Mouse (Mus musculus) CD4-positive helper T cell, adult 2 months (primary cell): ENCODE measurements around the gene Cdkn2aip.
A peak's percentile ranks its signal among the peaks of the same experiment; 100 is the strongest.

Experiments
- DNase-seq: peaks from one replicate; pipeline ENCODE4 v3.0.0-alpha.2; 2012; ENCODE audit warnings: low read depth, missing footprints, low spot score

Gene Cdkn2aip

DNA sequence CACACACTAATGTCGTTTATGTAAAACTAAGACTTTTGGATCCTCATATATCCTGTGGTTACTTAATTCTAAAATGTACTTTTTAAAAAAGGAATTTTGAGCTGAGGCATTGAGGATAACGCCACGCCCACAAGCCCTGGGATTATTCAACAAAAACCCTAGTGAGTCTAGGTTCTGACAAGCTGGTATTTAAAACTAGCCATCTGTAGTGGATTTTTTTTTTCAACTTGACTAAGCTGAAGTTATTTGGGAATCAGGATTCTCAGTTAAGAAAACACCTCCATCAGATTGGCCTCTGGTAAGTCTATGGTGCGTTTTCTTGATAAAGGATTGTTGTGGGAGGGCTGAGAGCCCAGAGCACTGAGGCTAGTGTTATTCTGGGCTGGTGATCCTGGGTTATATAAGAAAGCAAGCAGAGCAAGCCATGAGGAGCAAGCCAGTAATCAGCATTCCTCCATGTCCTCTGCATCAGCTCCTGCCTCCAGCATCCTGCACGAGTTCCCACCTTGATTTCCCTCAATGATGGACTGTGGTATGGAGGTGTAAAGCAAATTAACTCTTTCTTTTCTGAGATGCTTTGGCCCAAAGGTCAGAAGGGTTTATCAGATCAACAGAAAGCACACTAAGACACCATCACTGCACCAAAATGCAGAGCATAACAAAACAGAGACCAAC lies 18.2 kb downstream of the Cdkn2aip start:
- DNase-seq: no peak

DNA sequence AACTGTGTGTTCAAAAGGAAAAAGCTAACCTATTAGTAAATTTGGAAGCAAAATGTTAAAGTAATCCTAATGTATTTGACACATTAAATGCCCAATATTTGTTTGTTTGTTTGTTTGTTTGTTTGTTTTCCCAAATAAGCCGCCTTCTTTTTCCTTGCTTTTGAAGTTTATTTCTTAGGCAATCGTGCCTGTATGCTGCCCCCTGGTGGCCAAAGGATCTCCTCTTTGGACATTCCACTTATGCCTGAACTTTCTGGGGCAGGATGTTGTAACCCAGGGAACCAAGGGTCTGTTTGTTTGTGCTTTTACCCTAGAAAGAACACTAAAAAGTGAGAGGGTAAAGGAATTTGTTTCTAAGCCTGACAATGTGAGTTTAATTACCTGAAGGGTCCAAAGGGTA lies 20.6 kb downstream of the Cdkn2aip start:
- peak; percentile 65 for DNase-seq

DNA sequence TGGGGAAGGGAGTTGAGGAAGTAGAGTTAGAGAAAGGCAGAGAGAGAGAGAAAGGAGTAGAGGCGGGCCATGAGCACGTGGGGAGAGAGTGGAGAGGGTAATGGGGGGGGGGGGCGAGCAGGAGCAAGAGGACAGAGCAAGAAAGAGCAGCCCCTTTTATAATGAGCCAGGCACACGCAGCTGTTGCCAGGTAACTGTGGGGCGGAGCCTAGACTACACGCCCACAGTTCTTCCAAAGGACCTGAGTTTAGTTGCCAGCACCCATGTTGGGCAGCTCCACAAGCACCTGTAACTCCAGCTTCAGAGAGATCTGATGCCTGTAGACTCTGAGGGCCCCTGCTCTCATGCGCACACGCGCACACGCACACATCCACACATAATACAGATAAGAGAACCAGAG lies 21.9 kb downstream of the Cdkn2aip start:
- DNase-seq: no peak

DNA sequence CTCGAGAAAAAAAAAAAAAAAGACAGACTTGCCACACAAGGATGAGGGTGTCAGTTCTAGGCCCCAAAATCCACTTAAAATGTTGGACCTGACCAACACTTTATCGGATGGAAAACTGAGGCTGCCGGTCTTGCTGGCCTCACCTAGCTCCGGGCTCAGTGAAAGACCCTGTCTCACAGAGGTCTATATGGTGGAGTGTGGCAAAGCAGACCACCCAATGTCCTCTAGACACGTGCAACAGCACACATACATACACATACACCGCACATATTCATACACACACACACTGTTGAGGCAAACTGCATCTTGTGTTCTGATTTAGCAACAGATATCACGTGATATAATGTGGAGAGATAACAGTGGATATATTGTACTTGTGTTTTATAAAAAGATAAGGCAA lies 22.4 kb downstream of the Cdkn2aip start:
- no peak for DNase-seq

DNA sequence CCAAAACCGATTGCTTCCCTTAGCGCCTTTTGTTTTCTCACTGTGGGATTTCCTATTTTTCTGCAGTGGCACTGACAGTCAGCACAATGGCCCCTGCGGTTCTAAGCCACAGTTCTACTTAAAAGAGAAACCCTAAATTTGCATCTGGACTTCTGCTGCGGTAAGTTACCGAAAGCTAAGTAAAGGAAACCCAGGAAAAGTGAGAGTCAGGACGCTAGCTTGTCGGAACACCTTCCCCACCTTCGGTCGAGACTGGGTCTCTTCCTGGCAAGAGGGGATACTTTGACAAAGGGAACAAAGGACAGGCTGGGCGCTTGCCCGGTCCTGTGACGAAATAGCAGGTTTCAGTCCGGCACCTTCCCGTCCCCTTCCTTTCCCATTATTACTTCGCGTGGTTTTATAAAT lies 23.1 kb downstream of the Cdkn2aip start:
- no peak for DNase-seq

DNA sequence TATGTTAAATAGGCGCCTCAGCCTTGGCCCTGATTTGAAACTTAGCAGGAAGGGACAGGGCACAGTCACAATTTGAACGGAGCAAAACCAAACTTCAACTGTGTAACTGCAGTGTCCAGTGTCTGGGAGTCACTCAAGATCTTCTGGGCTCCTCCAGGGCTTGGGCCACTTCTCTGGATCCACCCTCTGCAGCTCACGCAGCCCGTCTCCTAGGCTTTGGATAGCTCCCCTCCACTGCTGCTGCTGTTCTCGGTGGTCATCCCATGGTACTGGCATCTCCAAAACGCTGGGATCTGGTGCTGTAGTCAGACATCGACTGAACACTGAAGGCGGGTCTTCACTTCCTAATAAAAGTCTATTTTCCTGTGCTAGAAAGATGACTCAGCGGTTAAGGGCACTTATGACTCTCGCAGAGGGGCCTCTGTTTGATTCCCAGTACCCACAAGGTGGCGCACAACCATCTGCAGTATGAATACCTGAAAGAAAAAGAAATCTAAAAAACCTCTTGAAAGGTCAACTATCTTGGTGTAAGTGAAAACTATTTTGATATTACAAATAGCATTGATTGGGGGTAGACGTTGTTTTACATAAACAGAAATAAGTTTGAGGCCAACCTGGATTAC lies 23.9 kb downstream of the Cdkn2aip start:
- DNase-seq: peak; percentile 45

DNA sequence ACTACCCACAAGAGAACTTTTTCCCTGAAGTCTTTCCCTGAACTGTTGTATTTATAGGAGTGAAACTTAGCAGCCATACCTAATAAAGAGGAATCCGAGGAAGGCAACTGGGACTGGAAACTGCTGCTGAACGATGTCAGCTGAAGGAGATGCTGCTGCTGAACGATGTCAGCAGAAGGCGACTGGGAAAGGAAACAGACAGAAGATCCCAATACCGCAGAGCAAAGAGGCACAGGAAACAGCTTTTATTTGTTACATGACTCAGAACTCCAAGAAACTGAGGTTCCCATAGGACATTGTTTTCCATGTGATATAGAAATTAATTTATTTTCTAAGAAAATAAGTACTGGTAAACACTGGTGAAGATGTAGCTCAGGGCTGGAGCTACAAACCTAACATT lies 29.3 kb downstream of the Cdkn2aip start:
- DNase-seq: no peak

DNA sequence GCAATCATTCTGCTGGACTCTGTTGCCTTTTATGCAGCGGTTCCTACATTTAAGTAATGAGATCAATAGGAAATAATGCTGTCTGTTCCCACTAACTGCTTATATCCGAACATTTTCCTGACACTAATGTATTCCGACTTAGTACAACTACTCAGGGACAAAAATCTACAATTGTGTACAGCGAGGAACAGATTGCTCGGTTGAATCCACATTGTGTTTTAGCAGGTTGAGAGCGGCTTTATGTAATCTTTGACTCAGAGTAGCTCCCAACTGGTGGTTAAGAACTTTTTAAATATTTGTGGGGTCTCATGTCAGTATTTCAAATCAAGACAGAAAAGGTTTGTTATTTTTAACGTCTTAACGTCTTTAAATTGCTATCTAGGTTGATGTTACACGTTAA lies 29.7 kb downstream of the Cdkn2aip start:
- DNase-seq: no peak

DNA sequence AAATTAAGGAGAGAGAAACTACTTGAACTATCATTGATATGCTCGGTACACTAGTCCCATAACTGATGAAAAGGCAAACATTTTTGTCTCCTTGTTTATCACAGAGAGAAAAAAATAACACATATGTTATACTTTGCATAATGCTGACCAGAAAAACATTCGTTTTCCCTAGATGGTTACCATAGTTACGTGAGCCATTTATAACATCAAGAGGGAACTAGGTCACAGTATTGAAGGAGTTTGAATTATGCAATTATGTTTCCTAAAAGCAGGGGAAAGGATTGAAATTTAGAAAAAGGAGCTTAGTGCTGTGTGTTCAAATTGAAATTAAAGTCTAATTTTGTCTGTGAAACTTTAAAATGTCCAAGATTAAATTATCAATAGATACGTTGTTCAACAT lies 33.4 kb downstream of the Cdkn2aip start:
- DNase-seq: no peak

DNA sequence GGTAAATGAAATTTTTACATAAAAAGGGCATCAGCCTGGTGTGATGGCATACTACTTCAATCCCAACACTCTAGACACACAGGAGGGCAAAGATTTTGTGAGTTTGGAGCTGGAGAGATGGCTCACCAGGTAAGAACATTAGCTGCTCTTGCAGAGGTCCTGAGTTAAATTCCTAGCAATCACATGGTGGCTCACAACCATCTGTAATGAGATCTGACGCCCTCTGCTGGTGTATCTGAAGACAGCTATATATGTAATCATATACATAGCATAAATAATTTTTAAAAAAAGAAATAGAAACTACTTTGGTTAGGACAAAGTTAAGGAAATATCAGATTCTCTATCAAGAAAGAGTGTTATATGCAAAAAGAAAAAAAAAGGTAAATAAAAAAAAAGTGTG lies 34.1 kb downstream of the Cdkn2aip start:
- DNase-seq: no peak

DNA sequence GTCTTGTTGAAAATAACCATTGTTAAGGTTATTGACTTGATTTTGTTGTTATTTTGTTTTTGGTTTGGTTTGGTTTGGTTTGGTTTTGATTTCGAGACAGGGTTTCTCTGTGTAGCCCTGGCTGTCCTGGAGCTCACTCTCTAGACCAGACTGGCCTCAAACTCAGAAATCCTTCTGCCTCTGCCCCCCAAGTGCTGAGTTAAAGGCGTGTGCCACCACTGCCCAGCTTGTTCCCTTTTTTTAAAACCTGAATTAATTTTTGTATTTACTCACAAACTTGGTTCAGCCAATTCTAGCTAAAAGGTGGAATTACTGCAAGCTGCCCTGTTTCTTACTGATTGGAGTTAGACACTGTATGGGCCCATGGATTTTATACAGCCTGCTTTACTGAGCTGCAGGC lies 37.1 kb downstream of the Cdkn2aip start:
- no peak for DNase-seq

DNA sequence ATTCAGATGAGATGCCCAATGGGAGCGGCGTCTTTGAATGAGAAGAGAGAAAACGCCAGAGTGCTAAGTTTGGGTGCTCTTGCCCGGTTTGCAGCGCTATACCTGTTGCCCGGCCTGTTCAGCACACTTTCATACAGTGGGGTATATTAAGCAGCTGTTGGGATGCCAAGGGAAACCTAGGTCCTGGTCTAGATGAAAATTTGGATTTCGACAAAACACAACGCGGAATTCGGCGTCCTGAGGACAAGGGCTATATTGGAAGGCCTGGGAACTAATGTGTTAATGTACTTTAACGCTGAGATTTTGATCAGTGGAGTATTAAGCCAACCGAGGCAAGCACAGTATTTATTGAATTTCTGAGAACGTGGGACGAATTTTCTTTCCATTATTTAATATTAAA lies 37.5 kb downstream of the Cdkn2aip start:
- DNase-seq: no peak

DNA sequence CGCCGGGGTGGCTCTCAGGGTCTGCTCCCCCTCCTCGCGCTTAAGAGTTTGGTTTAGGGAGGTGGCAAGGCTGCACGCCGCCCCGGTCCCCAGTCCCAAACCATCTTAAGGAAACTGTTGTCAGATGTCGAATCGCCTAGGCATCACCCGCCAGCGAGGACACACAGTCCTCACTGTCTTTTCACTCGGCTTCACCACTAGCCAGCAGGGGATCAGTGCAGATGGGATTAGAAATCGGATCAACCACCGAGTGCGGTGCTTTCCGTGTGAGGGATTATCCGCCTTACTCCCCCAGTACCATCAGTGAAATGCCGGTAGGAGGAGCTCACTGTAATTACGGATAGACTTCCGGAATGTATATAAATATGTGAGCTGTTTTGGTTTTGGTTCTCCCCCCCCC lies 37.9 kb downstream of the Cdkn2aip start:
- DNase-seq: peak; percentile 89

DNA sequence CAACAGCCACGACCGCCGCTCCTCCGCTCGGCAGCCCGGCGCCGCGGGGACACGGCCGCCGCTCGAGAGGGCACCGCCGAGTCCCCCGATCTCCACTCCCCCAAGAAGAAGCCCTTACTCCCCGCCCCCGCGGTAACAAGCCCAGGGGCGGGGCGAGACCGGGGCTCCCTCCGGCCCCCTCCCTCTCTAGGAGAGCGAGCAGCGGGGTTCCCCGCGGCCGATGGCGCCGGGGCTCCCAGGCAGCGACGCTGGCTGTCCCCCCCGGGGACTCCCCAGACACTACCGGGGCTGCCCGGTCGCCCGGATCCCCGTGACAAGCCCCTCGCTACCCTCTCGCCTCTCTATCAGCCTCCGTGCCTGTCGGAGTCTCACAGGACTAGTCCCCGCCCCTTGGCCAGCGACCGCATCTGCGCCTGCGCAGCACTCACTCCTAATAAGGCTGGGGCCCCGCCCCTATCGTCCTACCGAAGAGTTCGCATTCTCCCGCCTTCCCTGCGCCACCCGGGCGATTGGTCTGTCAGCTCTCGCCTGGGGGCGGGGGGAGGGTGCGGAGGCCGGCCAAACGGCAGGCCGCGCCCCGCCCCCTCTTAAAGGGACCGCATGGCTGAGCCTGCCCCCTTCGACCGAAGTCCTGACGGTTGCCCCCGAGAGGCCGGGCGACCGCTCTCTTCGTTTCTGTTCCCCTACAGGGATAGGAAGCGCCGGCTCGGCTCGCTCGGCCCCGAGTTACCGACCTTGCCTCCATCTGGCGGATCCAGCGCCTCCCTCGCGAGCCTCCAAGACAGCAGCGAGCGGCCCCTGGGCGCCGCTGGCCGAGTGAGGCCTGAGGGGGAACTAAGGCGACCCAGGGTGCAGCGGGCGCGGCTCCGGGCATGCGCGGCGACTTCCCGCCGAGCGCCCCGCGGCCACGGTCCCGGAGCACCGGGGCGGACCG lies 38.7 kb downstream of the Cdkn2aip start, which contains the start of gene Ing2:
Gene Ing2, minus strand, starts transcription at position 780 of the 934 bp plus-strand sequence.
- DNase-seq: peak; percentile 100

DNA sequence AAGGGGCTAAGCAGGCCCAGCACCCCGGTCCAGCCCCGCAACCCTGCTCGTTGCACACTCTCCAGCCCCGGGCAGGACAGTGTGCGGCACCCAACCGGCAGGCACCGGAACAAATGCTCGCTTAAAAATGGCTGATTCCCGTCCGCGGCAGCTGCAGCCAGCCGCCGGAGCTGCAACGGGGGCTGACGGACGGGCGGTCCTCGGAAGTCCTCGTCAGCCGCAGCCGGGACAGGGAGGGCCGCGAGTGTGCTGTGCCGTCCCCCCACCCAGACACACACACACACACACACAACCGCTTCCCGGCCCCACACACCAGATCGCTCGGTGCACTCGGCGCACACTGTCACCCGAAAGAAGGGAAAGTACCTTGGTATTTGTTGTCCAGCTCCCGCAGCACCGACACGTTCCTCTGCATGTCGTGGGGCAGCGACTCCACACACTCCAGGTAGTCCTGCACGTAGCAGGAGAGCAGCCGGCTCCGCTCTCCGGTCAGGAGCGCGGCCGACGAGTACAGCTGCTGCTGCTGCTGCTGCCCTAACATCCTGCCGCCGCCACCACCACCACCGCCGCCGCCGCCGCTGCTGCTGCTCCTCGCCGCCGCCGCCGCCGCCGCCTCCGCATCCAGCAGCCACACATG lies 39.5 kb downstream of the Cdkn2aip start:
- DNase-seq: no peak

DNA sequence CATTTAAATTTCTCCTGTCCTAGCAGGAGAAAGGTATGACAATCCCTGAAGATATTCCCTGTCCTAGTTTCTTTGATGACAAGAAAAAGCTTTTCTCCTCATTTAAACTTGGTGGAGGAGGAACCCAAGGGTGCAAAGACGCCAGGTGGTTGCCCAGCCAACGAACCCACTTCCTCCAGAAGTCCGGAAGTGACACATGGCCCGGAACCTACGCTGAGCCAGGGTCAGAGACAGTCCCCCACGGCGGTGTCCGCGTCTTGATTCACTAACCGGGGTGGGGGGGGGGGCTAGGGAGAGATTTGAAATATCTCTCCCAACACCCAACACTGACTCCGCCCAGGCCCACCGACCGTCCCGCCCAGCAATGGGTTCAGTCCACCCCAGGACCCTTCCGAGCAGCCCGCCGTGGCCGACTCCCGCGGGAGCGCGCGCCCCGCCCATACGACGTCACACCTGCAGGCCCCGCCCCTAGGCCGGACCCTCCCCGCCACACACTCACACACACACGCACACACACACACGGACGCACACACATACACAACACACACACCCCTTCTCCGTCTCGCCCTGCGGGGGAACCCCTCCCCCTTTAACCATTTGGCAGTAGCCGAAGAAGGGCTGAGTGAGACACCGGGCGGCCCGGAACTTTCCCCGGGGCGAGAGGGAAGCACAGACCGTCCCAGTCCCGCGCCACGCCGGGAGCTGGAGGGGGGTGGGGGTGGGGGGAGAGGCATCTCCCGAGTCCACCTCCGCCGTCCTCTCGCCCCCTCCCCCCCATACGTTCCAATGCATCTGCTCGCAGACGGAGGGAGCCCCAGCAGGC lies 40.2 kb downstream of the Cdkn2aip start:
- peak; percentile 91 for DNase-seq

DNA sequence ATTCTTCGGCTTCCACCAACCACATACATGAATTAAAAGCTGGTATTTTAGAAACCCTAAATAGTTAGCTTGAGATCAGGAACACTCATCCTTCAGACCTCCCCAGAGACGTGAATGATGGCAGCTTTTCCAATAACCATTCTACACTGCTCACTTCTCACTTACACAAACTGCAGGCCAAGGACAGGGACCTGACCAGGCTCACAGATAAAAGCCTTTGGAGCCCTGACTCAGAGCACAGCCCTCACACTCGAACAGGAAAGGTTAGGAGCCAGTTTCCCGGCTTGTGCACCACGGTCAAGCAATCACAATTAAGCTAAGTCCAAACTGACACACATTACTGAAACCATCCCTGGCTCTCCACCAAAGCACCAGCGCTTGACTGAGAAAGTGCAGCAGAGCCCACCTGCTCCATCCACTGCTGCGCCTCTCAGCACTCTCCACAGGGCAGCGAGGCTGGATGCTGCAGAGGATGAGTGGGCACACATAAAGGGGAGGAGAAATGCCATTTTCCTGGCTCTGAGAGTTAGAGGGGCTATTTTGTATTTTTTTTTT lies 49.4 kb downstream of the Cdkn2aip start:
- DNase-seq: no peak

DNA sequence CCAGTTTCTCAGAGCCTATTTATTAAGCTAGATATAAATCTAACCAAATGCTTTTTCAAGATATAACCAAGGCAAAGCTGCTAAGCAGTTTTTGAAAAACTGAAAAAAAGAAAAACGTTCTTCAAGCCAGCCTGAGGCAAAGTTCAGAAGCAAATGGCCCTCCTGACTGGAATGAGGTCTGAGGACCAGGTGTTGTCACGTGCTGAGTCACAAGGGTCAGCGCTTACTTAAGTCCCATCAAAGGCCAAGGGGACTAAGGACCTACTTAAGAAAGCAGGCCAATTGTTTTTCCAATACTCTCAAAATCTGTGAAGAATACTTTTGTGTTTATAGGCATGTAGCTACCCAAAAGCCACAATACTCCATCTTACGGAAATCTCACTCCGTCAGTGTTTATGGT lies 50.5 kb downstream of the Cdkn2aip start:
- DNase-seq: no peak

DNA sequence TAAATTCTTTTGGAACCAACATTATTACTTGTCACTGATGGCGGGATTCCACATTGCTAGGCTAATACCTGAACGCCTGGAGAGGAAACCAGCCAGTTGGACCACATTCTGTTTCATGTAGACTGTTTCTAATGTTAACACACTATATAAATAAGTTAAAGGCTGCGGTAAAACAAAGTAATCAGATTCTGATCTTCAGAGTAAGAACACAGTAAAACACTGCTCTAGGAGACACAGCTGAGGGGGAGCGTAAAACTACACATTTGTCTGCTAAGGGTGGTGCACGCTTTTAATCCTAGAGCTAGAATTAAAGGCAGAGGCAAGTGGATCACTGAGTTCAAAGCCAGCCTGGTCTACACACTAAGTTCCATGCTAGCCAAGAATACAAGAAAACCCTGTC lies 51.0 kb downstream of the Cdkn2aip start:
- DNase-seq: no peak

DNA sequence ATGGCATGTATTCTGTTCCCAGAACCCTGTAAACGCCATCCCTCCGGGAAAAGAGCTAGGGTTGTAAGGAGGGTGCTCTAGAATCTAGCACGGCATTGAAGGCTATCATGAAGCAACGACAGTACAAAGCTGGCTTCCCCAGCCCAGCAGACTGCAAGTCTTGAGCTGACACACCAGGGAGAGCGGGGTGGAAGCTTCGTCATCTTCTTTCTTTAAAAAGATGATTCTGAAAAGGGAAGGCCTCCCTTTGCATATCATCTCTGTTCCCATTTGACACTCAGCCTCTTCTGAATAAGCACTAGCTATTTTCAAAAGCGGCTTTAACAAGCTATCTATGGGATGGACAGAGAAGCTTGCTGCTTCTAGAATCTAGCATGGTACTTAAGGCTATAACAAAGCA lies 53.3 kb downstream of the Cdkn2aip start:
- no peak for DNase-seq

DNA sequence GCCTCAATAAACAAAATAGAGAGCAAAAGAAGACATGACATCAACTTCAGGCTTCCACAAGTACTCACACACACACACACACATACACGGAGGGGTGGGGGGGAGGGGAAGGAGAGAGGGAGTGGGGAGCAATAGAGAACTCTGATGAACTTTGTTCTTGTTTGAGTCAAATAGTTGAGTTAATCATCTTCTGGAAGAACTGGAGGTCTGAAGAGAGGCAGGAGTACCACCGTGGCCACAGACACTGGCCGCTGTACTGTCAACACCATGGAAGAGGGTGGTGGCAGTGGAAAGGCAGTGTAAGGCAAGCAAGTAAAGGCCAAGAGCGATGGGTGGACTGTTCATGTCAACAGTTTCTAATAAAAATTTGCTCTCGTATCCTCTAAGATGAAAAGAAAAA lies 54.3 kb downstream of the Cdkn2aip start:
- no peak for DNase-seq
